Mouse (Mus musculus) midbrain, embryonic 12.5 days (tissue): Measurements from ENCODE around the gene Galnt6. TPM values are rescaled to one million over a fixed set of nuclear protein-coding genes. Genes with fewer than 3 reads are reported as not detected.

ENCODE experiments used
- ATAC-seq: fragments of 200-750 bp; cut with Nextera tagmentation; 2 replicates; pipeline ENCODE4 v1.8.0; 2017; ENCODE audit warnings: low read depth, moderate TSS enrichment, moderate library complexity; ENCODE audit not compliant: low FRiP score
- H3K27ac ChIP-seq: fragments of 300-500 bp; sonication (generic); replicated peaks from 2 replicates; pipeline ENCODE4 v1.5.1; 2016; ENCODE audit warnings: mild to moderate bottlenecking
- H3K27me3 ChIP-seq: fragments of 300-500 bp; sonication (generic); 2 replicates; pipeline ENCODE4 v1.6.1; 2016; ENCODE audit warnings: mild to moderate bottlenecking
- H3K36me3 ChIP-seq: fragments of 300-500 bp; sonication (generic); 2 replicates; pipeline ENCODE4 v1.6.1; 2016
- H3K4me1 ChIP-seq: fragments of 300-500 bp; sonication (generic); 2 replicates; pipeline ENCODE4 v1.6.1; 2016
- H3K4me2 ChIP-seq: fragments of 300-500 bp; sonication (generic); replicated peaks from 2 replicates; pipeline ENCODE4 v1.6.1; 2016; ENCODE audit warnings: mild to moderate bottlenecking, moderate library complexity
- H3K4me3 ChIP-seq: fragments of 300-500 bp; sonication (generic); 2 replicates; pipeline ENCODE4 v1.5.1; 2016; ENCODE audit warnings: mild to moderate bottlenecking
- H3K9ac ChIP-seq: fragments of 300-500 bp; sonication (generic); replicated peaks from 2 replicates; pipeline ENCODE4 v1.6.1; 2016; ENCODE audit warnings: mild to moderate bottlenecking, moderate library complexity
- H3K9me3 ChIP-seq: fragments of 300-500 bp; sonication (generic); 2 replicates; pipeline ENCODE4 v1.6.1; 2016; ENCODE audit warnings: mild to moderate bottlenecking
- WGBS: fragments of 180-500 bp; shearing (Covaris S2); methylation state at CpG from one replicate; pipeline ENCODE4 v1.1.7; 2016; 5-methylcytosine and 5-hydroxymethylcytosine counted together
- polyA plus RNA-seq: library from polyadenylated mRNA; unstranded; fragments of >200 nt; fragmentation: Nextera tagmentation; extraction: Ambion mirVana; gene quantifications from 2 replicates; pipeline ENCODE4 v1.2.1, GENCODE M21; 2016

Galnt6 gene
- polyA plus RNA-seq, 1 experiment from 2014 or later = 0.18 TPM

GRCm38 (mm10) chr15:100666219-100666696 lies 62.9 kb downstream of the Galnt6 start:
- Histone ChIP-seq H3K9me3 (no peaks in the 10 kb centered on the region), H3K4me1 (peaks cover 6% of the 10 kb centered on the region; the same call in 1 of the 2 replicates), H3K4me2 (no peak overlapping the region), H3K27me3 (no peaks in the 10 kb centered on the region), H3K27ac (no peak overlapping the region), H3K36me3 (no peaks in the 10 kb centered on the region), H3K9ac (no peak overlapping the region), H3K4me3 (no peak overlapping the region)
- ATAC-seq = no peak
- WGBS = 12% methylated on average over 7 of the region's 7 CpGs

DNA sequence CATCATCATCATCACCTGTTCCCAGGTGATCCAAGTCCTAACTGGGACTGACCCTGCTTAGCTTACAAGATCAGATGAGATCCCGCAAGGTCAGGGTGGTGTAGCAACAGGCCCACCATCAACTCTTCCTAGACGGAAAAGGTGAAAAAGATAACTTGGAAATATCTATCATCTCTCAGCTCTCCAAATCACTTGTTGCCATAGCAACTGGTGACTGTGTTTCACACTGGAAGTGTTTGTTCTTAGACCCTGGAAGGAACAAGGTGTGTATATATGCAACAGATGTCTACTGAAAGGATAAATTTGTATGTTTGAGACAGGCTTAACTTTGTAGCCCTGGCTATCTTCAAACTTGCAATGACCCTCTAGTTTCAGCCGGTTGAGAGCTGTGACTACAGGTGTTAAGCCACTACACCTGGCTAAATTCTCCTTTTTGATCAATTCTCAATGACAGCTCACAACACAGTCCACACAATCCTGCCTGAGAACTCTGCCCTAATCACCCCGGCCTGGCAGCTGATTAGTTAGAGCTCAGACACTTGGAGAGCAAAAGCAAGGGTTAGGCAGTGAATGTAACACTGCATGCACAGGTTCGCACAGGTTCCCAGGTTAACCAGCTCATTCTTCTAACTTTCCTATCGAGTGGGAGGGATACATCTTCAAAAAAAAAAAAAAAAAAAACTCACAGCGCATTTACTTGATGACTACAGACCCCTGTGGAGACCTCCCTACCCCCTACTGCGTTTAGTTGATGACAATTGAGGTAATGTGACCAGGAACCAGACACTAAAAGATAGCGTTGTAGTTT lies 63.6 kb downstream of the Galnt6 start:
- H3K27ac ChIP-seq = no peak overlapping the region
- WGBS = 44% methylated on average over 9 of the region's 9 CpGs
- H3K36me3 ChIP-seq = no peaks in the 10 kb centered on the region

DNA sequence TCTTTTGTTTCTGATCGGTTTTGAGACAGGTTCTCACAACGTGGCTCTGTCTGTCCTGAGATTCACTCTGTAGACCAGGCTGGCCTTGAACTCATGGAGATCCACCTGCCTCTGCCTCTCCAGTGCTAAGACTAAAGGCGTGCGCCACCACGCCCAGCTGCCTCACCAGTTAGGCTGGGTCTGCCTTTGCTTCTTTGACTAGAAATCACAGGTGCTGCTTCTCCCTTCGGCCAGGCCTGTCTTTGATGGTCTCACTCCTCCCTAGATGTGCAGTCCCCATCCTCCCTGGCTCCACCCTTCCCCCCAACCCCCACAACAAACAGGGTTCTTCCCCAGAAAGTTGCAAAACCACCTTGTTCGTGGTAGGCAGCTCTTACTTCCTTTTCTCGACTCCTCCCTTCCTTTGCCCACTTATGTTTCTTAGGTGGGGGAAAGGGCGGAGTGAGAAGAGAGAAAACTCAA lies 64.3 kb downstream of the Galnt6 start:
- no peak for ATAC-seq
- Histone ChIP-seq H3K9me3 (no peaks in the 10 kb centered on the region), H3K4me1 (peaks cover 6% of the 10 kb centered on the region; the same call in 1 of the 2 replicates), H3K9ac (no peak overlapping the region), H3K4me2 (no peak overlapping the region), H3K4me3 (no peak overlapping the region), H3K27ac (no peak overlapping the region), H3K27me3 (no peaks in the 10 kb centered on the region), H3K36me3 (no peaks in the 10 kb centered on the region)
- 85% methylated on average over 9 of the region's 9 CpGs for WGBS

More for the DNA sequence above, 63.6 kb downstream of the Galnt6 start:
- Histone ChIP-seq H3K9me3 (no peaks in the 10 kb centered on the region), H3K9ac (no peak overlapping the region), H3K4me3 (no peak overlapping the region), H3K4me2 (no peak overlapping the region), H3K4me1 (peaks cover 6% of the 10 kb centered on the region; the same call in 1 of the 2 replicates), H3K27me3 (no peaks in the 10 kb centered on the region)
- no peak for ATAC-seq

DNA sequence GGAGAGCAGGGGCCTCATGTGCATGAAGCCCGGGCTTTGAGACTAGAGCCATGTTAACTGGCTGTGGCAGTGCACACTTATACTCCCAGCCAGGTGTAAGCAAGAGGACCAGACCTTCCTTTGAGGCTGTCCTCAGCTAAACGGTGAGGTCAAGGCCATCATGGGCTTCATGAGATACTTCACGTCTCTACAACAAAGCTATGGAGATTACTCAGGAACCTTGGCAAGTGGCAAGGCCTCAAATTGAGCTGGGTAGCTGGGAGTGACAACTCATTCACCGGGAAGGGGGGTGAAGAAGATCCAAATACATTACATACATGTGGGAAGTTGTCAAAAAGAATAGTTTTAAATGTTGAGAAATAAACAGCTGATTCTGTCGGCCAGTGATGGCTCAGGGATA lies 68.4 kb downstream of the Galnt6 start:
- ATAC-seq = no peak
- Histone ChIP-seq H3K4me2 (no peak overlapping the region), H3K4me1 (no peaks in the 10 kb centered on the region), H3K9ac (no peak overlapping the region), H3K36me3 (no peaks in the 10 kb centered on the region), H3K4me3 (no peak overlapping the region), H3K27ac (no peak overlapping the region), H3K27me3 (no peaks in the 10 kb centered on the region), H3K9me3 (no peaks in the 10 kb centered on the region)
- WGBS = 90% methylated on average over 5 of the region's 5 CpGs

GRCm38 (mm10) chr15:100660306-100660705 lies 68.9 kb downstream of the Galnt6 start:
- Histone ChIP-seq H3K36me3 (no peaks in the 10 kb centered on the region), H3K27me3 (no peaks in the 10 kb centered on the region), H3K4me3 (no peak overlapping the region), H3K4me1 (no peaks in the 10 kb centered on the region), H3K9ac (no peak overlapping the region), H3K4me2 (no peak overlapping the region), H3K27ac (no peak overlapping the region), H3K9me3 (no peaks in the 10 kb centered on the region)
- WGBS = 86% methylated on average over 9 of the region's 9 CpGs
- ATAC-seq = no peak

GRCm38 (mm10) chr15:100655201-100655600 lies 74.0 kb downstream of the Galnt6 start:
- Histone ChIP-seq H3K9me3 (no peaks in the 10 kb centered on the region), H3K4me2 (no peak overlapping the region), H3K4me1 (no peaks in the 10 kb centered on the region), H3K27ac (no peak overlapping the region), H3K36me3 (no peaks in the 10 kb centered on the region), H3K27me3 (no peaks in the 10 kb centered on the region), H3K4me3 (no peak overlapping the region), H3K9ac (no peak overlapping the region)
- no peak for ATAC-seq
- 82% methylated on average over 5 of the region's 5 CpGs for WGBS

- Histone ChIP-seq H3K9ac (no peak overlapping the region), H3K27ac (no peak overlapping the region), H3K9me3 (no peaks in the 10 kb centered on the region), H3K4me1 (no peaks in the 10 kb centered on the region), H3K36me3 (no peaks in the 10 kb centered on the region), H3K4me2 (no peak overlapping the region), H3K27me3 (no peaks in the 10 kb centered on the region), H3K4me3 (no peak overlapping the region)
- WGBS = 69% methylated on average over 1 of the region's 1 CpGs
- no peak for ATAC-seq
Observed at GRCm38 (mm10) chr15:100654271-100654670, 74.9 kb downstream of the Galnt6 start.

DNA sequence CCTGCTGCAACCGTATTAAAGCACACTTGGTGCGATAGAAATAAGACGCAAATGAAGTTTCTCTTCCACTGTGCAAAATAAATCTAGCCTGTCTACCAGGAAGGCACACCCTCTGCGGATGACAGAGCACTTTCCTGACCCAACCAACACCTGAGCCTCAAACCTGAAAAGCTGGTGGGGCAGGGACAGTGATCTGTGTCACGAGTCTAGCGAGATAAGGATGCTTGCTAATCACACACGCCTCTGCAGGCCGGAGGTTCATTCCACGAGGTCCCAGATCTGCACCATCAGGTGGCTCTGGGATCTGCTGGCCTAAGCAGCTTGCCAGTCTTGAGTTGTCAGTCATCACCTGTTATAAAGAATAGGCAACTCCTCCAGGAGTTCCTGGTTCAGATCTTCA lies 77.6 kb downstream of the Galnt6 start:
- no peaks in the 10 kb centered on the region for H3K36me3 ChIP-seq
- no peaks in the 10 kb centered on the region for H3K9me3 ChIP-seq
- 88% methylated on average over 9 of the region's 9 CpGs for WGBS

GRCm38 (mm10) chr15:100650111-100650510 lies 79.1 kb downstream of the Galnt6 start:
- 86% methylated on average over 10 of the region's 10 CpGs for WGBS
- no peak overlapping the region for H3K4me3 ChIP-seq
- H3K36me3 ChIP-seq = no peaks in the 10 kb centered on the region
- H3K4me2 ChIP-seq = no peak overlapping the region
- no peaks in the 10 kb centered on the region for H3K9me3 ChIP-seq
- H3K27me3 ChIP-seq = no peaks in the 10 kb centered on the region
- no peaks in the 10 kb centered on the region for H3K4me1 ChIP-seq
- no peak overlapping the region for H3K27ac ChIP-seq
- H3K9ac ChIP-seq = no peak overlapping the region
- no peak for ATAC-seq

More for the DNA sequence above, 77.6 kb downstream of the Galnt6 start:
- no peak for ATAC-seq
- no peak overlapping the region for H3K4me3 ChIP-seq
- H3K4me1 ChIP-seq = no peaks in the 10 kb centered on the region
- no peaks in the 10 kb centered on the region for H3K27me3 ChIP-seq
- H3K27ac ChIP-seq = no peak overlapping the region
- H3K9ac ChIP-seq = no peak overlapping the region
- H3K4me2 ChIP-seq = no peak overlapping the region

- WGBS = 81% methylated on average over 6 of the region's 6 CpGs
- no peak overlapping the region for H3K9ac ChIP-seq
- ATAC-seq = no peak
Observed at GRCm38 (mm10) chr15:100646161-100646560, 83.0 kb downstream of the Galnt6 start.

DNA sequence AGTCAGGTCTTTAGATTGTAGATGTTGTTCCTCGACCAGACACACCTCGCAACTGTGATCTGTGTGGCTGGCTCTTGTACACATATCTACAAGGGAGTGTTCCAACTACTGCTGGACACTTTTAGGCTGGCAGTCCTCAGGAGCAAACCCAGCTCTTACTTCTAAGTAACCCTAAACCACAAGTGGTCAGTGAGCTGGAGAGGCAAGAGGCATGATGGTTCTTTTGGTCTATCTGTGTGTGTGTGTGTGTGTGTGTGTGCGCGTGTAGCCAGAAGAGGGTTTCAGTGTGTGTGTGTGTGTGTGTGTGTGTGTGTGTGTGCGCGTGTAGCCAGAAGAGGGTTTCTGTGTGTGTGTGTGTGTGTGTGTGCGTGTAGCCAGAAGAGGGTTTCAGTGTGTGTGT lies 86.7 kb downstream of the Galnt6 start:
- Histone ChIP-seq H3K4me2 (no peak overlapping the region), H3K4me1 (no peaks in the 10 kb centered on the region), H3K9me3 (no peaks in the 10 kb centered on the region), H3K9ac (no peak overlapping the region), H3K27me3 (peaks cover 27% of the 10 kb centered on the region), H3K27ac (no peak overlapping the region), H3K36me3 (no peaks in the 10 kb centered on the region), H3K4me3 (no peak overlapping the region)
- no peak for ATAC-seq
- WGBS = 95% methylated on average over 7 of the region's 7 CpGs

More at GRCm38 (mm10) chr15:100646161-100646560, 83.0 kb downstream of the Galnt6 start:
- Histone ChIP-seq H3K27me3 (no peaks in the 10 kb centered on the region), H3K9me3 (no peaks in the 10 kb centered on the region), H3K4me2 (no peak overlapping the region), H3K27ac (no peak overlapping the region), H3K4me1 (no peaks in the 10 kb centered on the region), H3K4me3 (no peak overlapping the region), H3K36me3 (no peaks in the 10 kb centered on the region)
